Mouse (Mus musculus) G1E (cell line): Measurements from ENCODE around the gene Pdk1.

Experiments
- CTCF ChIP-seq: IDR thresholded peaks from 2 replicates; pipeline ENCODE4 v1.5.1; 2012; ENCODE audit warnings: low read depth, low read length, inconsistent platforms, mixed read lengths
- GATA1 ChIP-seq: IDR thresholded peaks from 2 replicates; pipeline ENCODE4 v1.6.1; 2012; ENCODE audit warnings: borderline replicate concordance, low read length, inconsistent platforms, mixed read lengths
- GATA2 ChIP-seq: IDR thresholded peaks from 2 replicates; pipeline ENCODE4 v1.6.1; 2012; ENCODE audit warnings: low read depth, low read length, inconsistent platforms, borderline replicate concordance
- TAL1 ChIP-seq: conservative IDR thresholded peaks from 2 replicates; pipeline ENCODE4 v1.6.1; 2012; ENCODE audit warnings: low read depth, low read length, inconsistent platforms, mixed read lengths

DNA sequence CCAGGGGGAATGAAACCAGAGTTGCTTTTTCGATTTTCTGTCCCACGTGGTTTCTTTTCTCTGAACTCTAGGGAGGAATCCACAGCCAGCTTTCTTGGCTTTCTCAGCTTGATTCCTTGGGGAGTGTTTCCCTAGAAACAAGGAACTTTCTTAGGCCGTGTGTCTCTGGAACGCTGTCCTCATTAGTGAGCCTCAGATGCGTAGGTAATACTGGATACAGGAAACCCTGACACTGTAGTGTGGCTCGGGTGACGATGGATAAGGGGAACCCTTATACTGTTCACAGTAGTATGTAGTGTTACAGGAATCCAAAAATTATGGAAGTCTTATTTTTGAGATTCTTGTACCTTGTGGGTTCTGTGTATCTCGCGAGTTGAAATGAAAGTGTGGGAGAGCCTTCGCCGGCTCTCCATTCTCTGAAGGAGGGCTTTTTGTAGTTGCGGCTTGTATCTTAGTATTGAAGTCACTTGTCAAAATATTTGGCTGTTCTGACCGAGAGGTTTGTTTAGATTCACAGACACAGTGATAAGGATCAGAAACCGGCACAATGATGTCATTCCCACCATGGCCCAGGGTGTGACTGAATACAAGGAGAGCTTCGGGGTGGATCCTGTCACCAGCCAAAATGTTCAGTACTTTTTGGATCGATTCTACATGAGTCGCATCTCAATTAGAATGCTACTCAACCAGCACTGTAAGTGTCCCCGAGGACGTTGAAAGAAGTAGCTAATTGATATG is 10.1 kb downstream of the Pdk1 start:
- TF ChIP-seq CTCF (no peak), GATA2 (no peak), TAL1 (no peak), GATA1 (no peak)
